Mouse (Mus musculus) lung, postnatal 4 days (tissue): ENCODE data around the gene Dnpep.
A peak's percentile ranks its signal among the peaks of the same experiment; 100 is the strongest.

Experiments
- DNase-seq, 2 experiments: peaks; one replicate each; pipeline ENCODE4 v3.0.0; 2021

Dnpep gene

GRCm38 (mm10) chr1:75317241-75318201 lies at the start of gene Dnpep:
Gene Dnpep (minus strand): TSS chr1:75317990.
- peak; percentile 100 for DNase-seq

- no peak for DNase-seq
Observed at GRCm38 (mm10) chr1:75365510-75366137, 47.8 kb upstream of the Dnpep start.

GRCm38 (mm10) chr1:75363868-75364267 lies 46.1 kb upstream of the Dnpep start:
- DNase-seq, result no peak

GRCm38 (mm10) chr1:75361750-75362149 lies 44.0 kb upstream of the Dnpep start:
- DNase-seq, result no peak

- DNase-seq, result no peak
Observed at GRCm38 (mm10) chr1:75361123-75361522, 43.3 kb upstream of the Dnpep start.

- peak; percentile 75 to 87 for DNase-seq
Observed at GRCm38 (mm10) chr1:75360112-75361031, 42.6 kb upstream of the Dnpep start, which contains the start of gene Des. Gene Des (plus strand): TSS chr1:75360329.

GRCm38 (mm10) chr1:75359346-75359745 lies 41.6 kb upstream of the Dnpep start:
- peak in 1 of 2 experiments; percentile 46 for DNase-seq

- DNase-seq, result no peak
Observed at GRCm38 (mm10) chr1:75358009-75358408, 40.2 kb upstream of the Dnpep start.

GRCm38 (mm10) chr1:75357261-75357660 lies 39.5 kb upstream of the Dnpep start:
- peak; percentile 42 to 54 for DNase-seq

GRCm38 (mm10) chr1:75349275-75349674 lies 31.5 kb upstream of the Dnpep start:
- DNase-seq, result no peak

GRCm38 (mm10) chr1:75347279-75347678 lies 29.5 kb upstream of the Dnpep start:
- DNase-seq, result peak; percentile 33 to 65

- no peak for DNase-seq
Observed at GRCm38 (mm10) chr1:75345036-75345935, 27.5 kb upstream of the Dnpep start.

- peak; percentile 32 to 62 for DNase-seq
Observed at GRCm38 (mm10) chr1:75344291-75345035, 26.7 kb upstream of the Dnpep start.

- peak; percentile 46 to 72 for DNase-seq
Observed at GRCm38 (mm10) chr1:75342874-75343416, 25.2 kb upstream of the Dnpep start.

GRCm38 (mm10) chr1:75340519-75340918 lies 22.7 kb upstream of the Dnpep start:
- DNase-seq, result no peak

- no peak for DNase-seq
Observed at GRCm38 (mm10) chr1:75339337-75339736, 21.5 kb upstream of the Dnpep start.

GRCm38 (mm10) chr1:75338091-75338694 lies 20.4 kb upstream of the Dnpep start:
- DNase-seq, result no peak

GRCm38 (mm10) chr1:75337097-75337496 lies 19.3 kb upstream of the Dnpep start:
- DNase-seq, result no peak

- no peak for DNase-seq
Observed at GRCm38 (mm10) chr1:75336461-75336860, 18.7 kb upstream of the Dnpep start.

- DNase-seq, result no peak
Observed at GRCm38 (mm10) chr1:75331271-75331670, 13.5 kb upstream of the Dnpep start.
